Mouse (Mus musculus): ENCODE measurements at regions not wholly inside any gene's neighbourhood (a gene's known extent, or its start where the extent isn't known, plus 50 kb on each side); places are given as distances from the start of the nearest gene placed in this dataset.
"Not testable (repeated sequence)": the region's sequence is repeated elsewhere in the genome, so short reads cannot be mapped to it uniquely, and the experiment has no call there.

DNA sequence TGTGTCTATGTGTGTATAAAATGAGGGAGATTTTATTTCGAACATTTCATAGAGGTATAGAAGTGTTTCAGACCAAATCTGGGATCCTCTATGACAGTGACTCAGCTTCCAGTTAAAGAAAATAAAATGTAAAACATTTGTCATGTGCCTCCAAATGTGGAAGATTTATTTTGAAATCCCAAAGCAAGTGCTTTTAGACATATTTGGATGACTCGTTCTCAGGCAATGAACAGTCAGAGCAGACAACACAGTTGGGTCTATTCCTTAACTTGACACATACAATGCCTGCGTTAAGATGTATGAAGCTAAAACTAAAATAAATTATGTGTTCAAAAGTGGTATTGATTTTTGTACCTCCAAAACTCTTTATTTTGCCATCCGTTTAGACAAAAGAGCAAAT is 830.4 kb upstream of the Grm7 start:
- DNase-seq = no peak

DNA sequence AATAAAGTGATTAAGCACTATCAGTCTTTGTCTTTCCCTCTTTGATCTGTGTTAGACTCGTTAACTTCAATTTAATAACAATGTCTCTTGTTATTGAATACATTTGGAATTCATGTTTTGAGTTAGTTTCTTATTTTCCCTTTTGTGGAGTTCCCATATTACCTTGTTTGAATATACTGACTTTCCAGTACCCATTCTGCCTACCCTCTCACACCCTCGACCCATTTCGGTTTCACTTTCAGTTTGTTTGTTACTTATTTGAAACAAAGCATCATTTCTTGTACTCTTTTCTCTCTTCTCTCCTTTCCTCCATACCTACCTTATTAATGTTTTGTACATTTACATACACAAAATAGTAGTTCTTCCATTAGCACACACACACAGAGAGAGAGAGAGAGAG is 797.1 kb upstream of the Grm7 start:
- no peak for DNase-seq

DNA sequence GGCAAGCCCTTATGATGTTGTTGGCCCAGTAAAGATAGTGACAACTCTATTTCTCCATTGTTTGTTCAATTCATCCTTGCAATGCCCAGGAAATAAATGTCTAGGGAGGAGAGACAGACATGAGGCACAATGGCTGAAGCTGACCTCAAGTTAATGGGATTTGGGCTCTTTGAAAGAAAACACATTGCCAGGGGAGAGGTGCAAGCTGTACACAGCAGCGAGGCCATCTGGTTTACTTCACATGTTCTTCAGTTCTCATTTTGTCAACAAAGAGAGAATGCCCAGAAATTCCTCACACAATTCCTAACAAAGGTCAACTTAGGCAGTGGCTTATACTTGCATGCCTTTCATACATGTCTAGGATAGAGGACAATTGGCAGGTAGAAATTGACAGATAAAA is 789.6 kb upstream of the Grm7 start:
- DNase-seq = peak in 1 of 2 experiments; percentile 1

DNA sequence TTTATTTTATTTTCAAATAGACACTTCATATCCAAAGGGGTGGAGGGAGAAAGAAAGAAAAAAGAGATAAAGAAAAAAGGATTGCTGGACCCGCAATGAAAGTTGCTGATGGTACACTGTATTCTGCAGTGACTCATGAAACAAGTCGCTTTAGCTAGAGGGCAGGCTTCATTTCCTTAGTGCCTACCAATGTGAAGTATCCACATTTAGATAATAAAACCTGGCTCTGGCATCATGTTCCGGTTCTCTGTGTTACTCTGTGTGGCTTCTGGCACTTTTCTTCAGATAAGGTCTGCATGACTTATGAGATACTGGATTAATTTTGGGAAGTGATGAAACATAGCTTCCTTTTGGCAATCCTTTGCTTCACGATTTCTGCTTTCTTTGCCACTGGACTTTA is 782.0 kb upstream of the Grm7 start:
- no peak for DNase-seq

DNA sequence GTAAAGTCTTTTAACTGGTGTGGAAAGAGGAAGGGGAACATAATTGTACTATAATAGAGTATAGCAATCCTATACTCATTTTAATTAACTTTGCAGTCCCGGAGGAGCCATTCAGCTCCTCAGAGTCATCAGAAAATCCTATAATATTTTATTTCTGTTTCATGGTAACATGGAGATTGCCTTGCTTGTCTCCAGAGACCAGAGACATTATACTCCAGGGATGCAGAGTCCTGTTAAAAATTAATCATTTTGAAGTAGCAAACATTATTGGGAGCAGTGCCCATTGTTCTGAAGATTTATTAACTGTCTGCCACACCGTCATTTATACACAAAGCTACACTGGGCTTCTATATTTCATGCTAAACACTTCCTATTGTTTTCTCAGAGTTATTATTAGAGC is 771.2 kb upstream of the Grm7 start:
- no peak for DNase-seq

DNA sequence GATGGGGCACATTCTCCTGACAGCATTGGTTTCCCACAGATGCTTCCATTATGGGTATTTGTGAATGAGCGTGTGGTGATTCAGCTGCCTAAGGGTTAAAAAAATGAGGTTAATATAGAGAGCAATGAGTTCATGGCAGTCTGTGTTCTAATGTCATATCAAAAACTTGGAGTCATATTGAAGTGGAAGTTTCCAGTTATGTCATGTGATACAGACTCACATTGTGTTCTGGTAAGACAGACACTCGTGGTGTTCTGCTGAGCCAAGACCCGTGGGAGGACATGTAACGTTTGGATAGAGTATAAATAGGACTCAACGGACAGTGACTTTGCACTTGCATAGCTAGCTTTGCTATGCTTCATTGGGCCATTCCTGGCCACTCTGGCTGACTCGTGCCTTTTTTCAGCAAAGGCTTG is 770.7 kb upstream of the Grm7 start:
- DNase-seq = no peak

DNA sequence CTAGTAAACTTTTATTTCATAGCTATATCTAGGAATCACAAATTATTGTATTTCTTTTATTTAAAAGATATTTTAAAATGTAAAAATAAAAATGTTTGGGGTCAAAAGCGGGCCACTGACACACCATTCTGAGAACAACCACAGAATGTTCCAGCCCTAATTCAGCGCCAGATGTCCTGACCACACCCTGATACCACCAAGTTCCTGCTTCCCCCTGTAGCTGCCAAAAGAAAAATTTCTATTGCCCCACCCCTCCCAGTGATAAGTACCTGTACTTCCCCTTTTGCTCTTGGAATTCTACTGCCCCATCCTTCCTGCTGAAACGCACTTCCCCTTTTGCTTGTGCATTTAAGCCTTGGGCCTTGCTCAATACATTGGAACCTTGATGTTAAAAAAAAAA is 769.8 kb upstream of the Grm7 start:
- DNase-seq = not testable (repeated sequence)

DNA sequence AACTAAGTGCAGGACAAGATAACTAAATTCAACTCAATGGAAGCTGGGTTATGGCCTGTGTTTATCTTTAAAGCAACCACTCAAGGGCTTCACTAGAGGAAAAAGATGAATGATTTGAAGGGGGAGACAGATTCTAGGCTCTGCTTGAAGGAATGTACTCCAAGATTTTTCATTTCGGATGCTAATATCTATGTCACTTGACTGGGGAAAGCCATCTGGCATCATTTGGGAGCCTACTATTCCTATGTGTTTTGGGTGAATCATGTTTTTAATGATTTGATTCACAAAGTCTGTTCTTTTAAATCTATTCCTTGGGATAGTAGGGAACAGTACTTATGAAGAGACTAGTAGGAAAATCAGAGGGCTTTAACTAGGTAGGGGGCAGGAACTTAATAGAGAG is 766.2 kb upstream of the Grm7 start:
- DNase-seq = no peak

DNA sequence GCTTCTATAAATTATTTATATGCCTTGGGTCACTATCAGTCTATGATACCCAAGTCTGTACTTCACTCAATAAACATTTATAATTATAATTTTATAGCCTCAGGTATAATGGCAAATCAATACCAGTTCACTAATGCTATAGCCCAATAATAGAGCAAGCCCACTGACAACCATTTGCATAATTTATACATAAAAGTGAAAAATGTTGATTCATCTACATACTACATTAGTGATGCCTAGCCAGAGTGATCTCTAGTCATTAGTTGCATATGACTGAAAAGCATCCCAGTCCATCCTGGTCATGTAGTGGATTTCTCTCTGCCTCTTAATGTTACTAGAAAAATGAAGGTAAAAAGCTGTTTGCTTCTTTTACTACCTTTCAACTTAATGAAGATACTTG is 721.6 kb upstream of the Grm7 start:
- DNase-seq = no peak

DNA sequence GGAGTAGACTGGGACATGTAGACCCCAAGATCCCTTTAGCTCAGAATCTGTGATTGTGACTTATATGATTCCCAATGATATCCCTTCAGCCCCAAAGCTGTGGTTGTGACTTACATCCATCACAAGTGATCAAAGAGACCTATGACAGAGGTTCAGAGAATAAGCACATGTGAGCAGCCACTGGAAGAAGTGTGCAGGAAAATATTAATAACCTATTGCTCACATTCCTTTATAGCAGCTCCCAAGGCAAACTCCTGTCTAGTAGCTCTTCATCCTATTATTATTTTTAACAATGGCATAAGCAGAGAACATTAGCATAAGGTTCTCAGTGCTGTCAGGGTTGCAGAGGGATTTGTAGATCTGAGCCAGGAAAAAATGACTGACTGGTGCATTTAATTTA is 696.9 kb upstream of the Grm7 start:
- DNase-seq = no peak

DNA sequence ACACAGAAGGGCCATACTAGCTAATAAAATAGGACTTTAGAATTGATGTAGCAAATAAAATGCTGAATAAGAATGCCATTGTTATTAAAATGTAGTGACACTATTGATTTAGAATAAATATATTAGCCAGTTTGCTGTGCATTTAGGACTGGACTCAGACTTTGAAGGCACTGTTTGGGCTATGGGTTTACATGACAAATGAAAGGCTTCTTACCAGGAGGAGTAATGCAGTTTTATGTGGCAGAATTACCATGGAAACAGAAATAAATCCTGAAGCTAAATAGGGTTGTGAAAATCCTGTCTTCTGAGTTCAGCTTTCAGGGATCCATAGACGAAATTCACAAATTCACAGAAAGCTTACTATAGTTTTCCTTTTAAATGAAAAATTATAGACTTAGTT is 696.5 kb upstream of the Grm7 start:
- no peak for DNase-seq

DNA sequence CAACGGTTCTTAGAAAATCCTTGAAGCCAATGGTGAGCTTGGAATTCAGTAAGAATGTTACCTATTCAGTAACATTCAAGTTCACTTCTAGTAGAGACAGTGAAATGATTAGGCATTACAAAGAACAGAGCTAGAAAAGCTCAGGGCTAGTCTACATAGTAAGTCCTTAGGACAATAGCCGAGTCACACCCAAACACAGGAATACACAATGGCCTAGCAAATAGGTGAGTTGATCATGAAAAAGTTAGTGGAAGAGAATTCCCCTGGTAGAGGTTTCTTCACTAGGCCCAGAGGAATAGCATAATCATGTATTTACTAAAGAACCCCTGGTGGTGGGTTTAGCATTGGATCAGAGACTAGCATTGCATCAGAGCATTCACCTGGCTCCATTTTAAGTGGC is 687.5 kb upstream of the Grm7 start:
- not testable (repeated sequence) for DNase-seq

Data from lung, adult 18-20 months (tissue).